Mouse (Mus musculus) liver, adult 2 months (tissue): ENCODE results near the gene Pja2.

Experiments used
- CTCF ChIP-seq: fragments of 200-500 bp; IDR thresholded peaks from 2 replicates; pipeline ENCODE4 v1.5.1; 2011; ENCODE audit warnings: low read depth, low read length, control low read depth
- POLR2A ChIP-seq: fragments of 200-500 bp; IDR thresholded peaks from 2 replicates; pipeline ENCODE4 v1.6.1; 2011; ENCODE audit warnings: low read length, control low read depth; ENCODE audit not compliant: insufficient read depth; ENCODE audit errors: extremely low read depth

DNA sequence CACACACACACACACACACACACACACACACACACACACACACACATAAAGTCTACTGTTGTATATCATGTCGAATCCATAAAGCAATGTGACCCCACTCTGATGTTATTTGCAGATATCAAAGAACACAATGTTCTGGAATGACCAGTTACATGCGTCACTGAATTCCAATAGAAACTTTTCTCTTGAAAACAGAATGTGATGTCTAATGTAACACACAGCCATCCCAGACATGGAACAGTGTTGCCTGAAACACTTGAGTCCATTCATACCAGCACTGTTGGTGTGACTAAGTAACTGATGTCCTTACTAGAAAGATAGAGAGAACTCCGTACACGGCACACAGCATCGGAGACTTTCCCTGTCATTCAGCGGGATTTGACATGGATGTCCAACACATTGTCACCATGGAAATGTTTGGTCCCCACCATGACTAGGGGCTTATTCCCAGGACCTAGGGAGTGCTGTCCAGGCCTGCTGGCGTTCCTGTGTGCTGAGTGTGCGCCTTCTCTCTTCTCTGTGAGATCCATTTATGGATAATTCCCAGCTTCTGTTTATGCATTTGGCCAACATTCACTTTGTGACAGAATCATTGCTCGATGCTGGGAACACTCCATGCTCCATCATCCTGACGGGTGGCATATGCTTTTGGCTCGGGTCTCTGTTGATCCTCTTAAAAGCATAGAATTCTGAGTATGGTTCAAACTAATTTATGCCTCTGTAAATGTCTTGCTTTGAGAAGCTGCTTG is 90.0 kb downstream of the Pja2 start:
- TF ChIP-seq CTCF (no peak), POLR2A (no peak)
